Mouse (Mus musculus): Measurements from ENCODE around the gene Lsm4. TPM values are rescaled to one million over a fixed set of nuclear protein-coding genes. Genes with fewer than 3 reads are reported as not detected.

Lsm4 gene
- polyA plus RNA-seq, 1 experiment: 148 TPM

GRCm38 (mm10) chr8:70649324-70649723, 23.7 kb upstream of the Lsm4 start:
- Histone ChIP-seq H3K27ac (ENCODE audit: control insufficient read depth, insufficient read depth, low read depth, low read length) (no peak overlapping the region), H3K4me1 (ENCODE audit: control insufficient read depth, insufficient read depth, low read length) (peaks cover 3% of the 10 kb centered on the region), H3K27me3 (ENCODE audit: control insufficient read depth, insufficient read depth, low read length) (no peaks in the 10 kb centered on the region), H3K4me3 (ENCODE audit: control insufficient read depth, low read depth, low read length) (no peak overlapping the region), H3K36me3 (ENCODE audit: control insufficient read depth, insufficient read depth, low read length) (no peaks in the 10 kb centered on the region)
- TF ChIP-seq CTCF (IDR thresholded peaks at IDR 0.05; ENCODE audit: control insufficient read depth, insufficient read depth, insufficient replicate concordance, low read depth, low read length): no peak
- no peak for TF ChIP-seq POLR2A (IDR thresholded peaks at IDR 0.05; ENCODE audit: control insufficient read depth, low read depth, low read length)

GRCm38 (mm10) chr8:70650351-70650750, 22.7 kb upstream of the Lsm4 start:
- Histone ChIP-seq H3K4me3 (ENCODE audit: control insufficient read depth, low read depth, low read length) (no peak overlapping the region), H3K4me1 (ENCODE audit: control insufficient read depth, insufficient read depth, low read length) (peaks cover 3% of the 10 kb centered on the region), H3K27me3 (ENCODE audit: control insufficient read depth, insufficient read depth, low read length) (no peaks in the 10 kb centered on the region), H3K27ac (ENCODE audit: control insufficient read depth, insufficient read depth, low read depth, low read length) (no peak overlapping the region), H3K36me3 (ENCODE audit: control insufficient read depth, insufficient read depth, low read length) (no peaks in the 10 kb centered on the region)
- TF ChIP-seq CTCF (IDR thresholded peaks at IDR 0.05; ENCODE audit: control insufficient read depth, insufficient read depth, insufficient replicate concordance, low read depth, low read length) (no peak), POLR2A (IDR thresholded peaks at IDR 0.05; ENCODE audit: control insufficient read depth, low read depth, low read length) (no peak)

- Histone ChIP-seq H3K27ac (ENCODE audit: control insufficient read depth, insufficient read depth, low read depth, low read length) (no peak overlapping the region), H3K4me1 (ENCODE audit: control insufficient read depth, insufficient read depth, low read length) (no peaks in the 10 kb centered on the region; the same call in none of the 2 replicates), H3K4me3 (ENCODE audit: control insufficient read depth, low read depth, low read length) (no peak overlapping the region), H3K36me3 (ENCODE audit: control insufficient read depth, insufficient read depth, low read length) (no peaks in the 10 kb centered on the region), H3K27me3 (ENCODE audit: control insufficient read depth, insufficient read depth, low read length) (no peaks in the 10 kb centered on the region)
- TF ChIP-seq CTCF (IDR thresholded peaks at IDR 0.05; ENCODE audit: control insufficient read depth, insufficient read depth, insufficient replicate concordance, low read depth, low read length) (peak; percentile 68; the same call in 1 of the 2 replicates), POLR2A (IDR thresholded peaks at IDR 0.05; ENCODE audit: control insufficient read depth, low read depth, low read length) (no peak)
Observed at GRCm38 (mm10) chr8:70653226-70653625, 19.8 kb upstream of the Lsm4 start.

GRCm38 (mm10) chr8:70654121-70654520, 18.9 kb upstream of the Lsm4 start:
- Histone ChIP-seq H3K27ac (ENCODE audit: control insufficient read depth, insufficient read depth, low read depth, low read length) (no peak overlapping the region), H3K4me3 (ENCODE audit: control insufficient read depth, low read depth, low read length) (no peak overlapping the region), H3K27me3 (ENCODE audit: control insufficient read depth, insufficient read depth, low read length) (no peaks in the 10 kb centered on the region), H3K4me1 (ENCODE audit: control insufficient read depth, insufficient read depth, low read length) (peaks cover 4% of the 10 kb centered on the region), H3K36me3 (ENCODE audit: control insufficient read depth, insufficient read depth, low read length) (no peaks in the 10 kb centered on the region)
- no peak for TF ChIP-seq POLR2A (IDR thresholded peaks at IDR 0.05; ENCODE audit: control insufficient read depth, low read depth, low read length)
- TF ChIP-seq CTCF (IDR thresholded peaks at IDR 0.05; ENCODE audit: control insufficient read depth, insufficient read depth, insufficient replicate concordance, low read depth, low read length): no peak

- Histone ChIP-seq H3K36me3 (ENCODE audit: control insufficient read depth, insufficient read depth, low read length) (no peaks in the 10 kb centered on the region), H3K4me1 (ENCODE audit: control insufficient read depth, insufficient read depth, low read length) (peaks cover 10% of the 10 kb centered on the region), H3K27me3 (ENCODE audit: control insufficient read depth, insufficient read depth, low read length) (no peaks in the 10 kb centered on the region), H3K4me3 (ENCODE audit: control insufficient read depth, low read depth, low read length) (no peak overlapping the region), H3K27ac (ENCODE audit: control insufficient read depth, insufficient read depth, low read depth, low read length) (no peak overlapping the region)
- TF ChIP-seq CTCF (IDR thresholded peaks at IDR 0.05; ENCODE audit: control insufficient read depth, insufficient read depth, insufficient replicate concordance, low read depth, low read length) (no peak), POLR2A (IDR thresholded peaks at IDR 0.05; ENCODE audit: control insufficient read depth, low read depth, low read length) (no peak)
Observed at GRCm38 (mm10) chr8:70655469-70655868, 17.6 kb upstream of the Lsm4 start.

GRCm38 (mm10) chr8:70656193-70656790, 16.8 kb upstream of the Lsm4 start:
- no peaks in the 10 kb centered on the region for H3K27me3 ChIP-seq (ENCODE audit: control insufficient read depth, insufficient read depth, low read length)
- H3K36me3 ChIP-seq (ENCODE audit: control insufficient read depth, insufficient read depth, low read length): no peaks in the 10 kb centered on the region
- H3K4me1 ChIP-seq (ENCODE audit: control insufficient read depth, insufficient read depth, low read length): peaks cover 10% of the 10 kb centered on the region
- no peak overlapping the region for H3K27ac ChIP-seq (ENCODE audit: control insufficient read depth, insufficient read depth, low read depth, low read length)
- no peak overlapping the region for H3K4me3 ChIP-seq (ENCODE audit: control insufficient read depth, low read depth, low read length)
- TF ChIP-seq CTCF (IDR thresholded peaks at IDR 0.05; ENCODE audit: control insufficient read depth, insufficient read depth, insufficient replicate concordance, low read depth, low read length) (no peak), POLR2A (IDR thresholded peaks at IDR 0.05; ENCODE audit: control insufficient read depth, low read depth, low read length) (no peak)

GRCm38 (mm10) chr8:70657214-70657613, 15.8 kb upstream of the Lsm4 start:
- no peak overlapping the region for H3K27ac ChIP-seq (ENCODE audit: control insufficient read depth, insufficient read depth, low read depth, low read length)
- TF ChIP-seq CTCF (IDR thresholded peaks at IDR 0.05; ENCODE audit: control insufficient read depth, insufficient read depth, insufficient replicate concordance, low read depth, low read length): no peak
- no peak for TF ChIP-seq POLR2A (IDR thresholded peaks at IDR 0.05; ENCODE audit: control insufficient read depth, low read depth, low read length)
- no peak overlapping the region for H3K4me3 ChIP-seq (ENCODE audit: control insufficient read depth, low read depth, low read length)
- H3K27me3 ChIP-seq (ENCODE audit: control insufficient read depth, insufficient read depth, low read length): no peaks in the 10 kb centered on the region
- peaks cover 10% of the 10 kb centered on the region for H3K4me1 ChIP-seq (ENCODE audit: control insufficient read depth, insufficient read depth, low read length)
- H3K36me3 ChIP-seq (ENCODE audit: control insufficient read depth, insufficient read depth, low read length): no peaks in the 10 kb centered on the region

Data from testis, adult 2 months (tissue).